Mouse (Mus musculus): Measurements from ENCODE around the gene Sohlh2. TPM values are rescaled to one million over a fixed set of nuclear protein-coding genes. Genes with fewer than 3 reads are reported as not detected.

The Sohlh2 gene
- total RNA-seq (2014; fragmentation: Nextera tagmentation) (not detected in 2 replicates), total RNA-seq (2017) (not detected in 2 replicates), polyA plus RNA-seq (2012) (not detected in 2 replicates)

GRCm38 (mm10) chr3:55181766-55182165 is at the start of gene Sohlh2:
Gene Sohlh2 (plus strand): TSS chr3:55182028.
- Histone ChIP-seq H3K9me3 (replicated peaks) (peaks cover 21% of the 10 kb centered on the region), H3K4me1 (ENCODE audit: insufficient read depth, low read depth, low read length) (no peaks in the 10 kb centered on the region), H3K36me3 (replicated peaks) (no peaks in the 10 kb centered on the region), H3K4me3 (ENCODE audit: low read depth, low read length) (no peak within 1 kb of the TSS; the same call in 1 of the 2 replicates), H3K27me3 (ENCODE audit: insufficient read depth, low read length) (peaks cover 3% of the 10 kb centered on the region; the same call in 1 of the 2 replicates)
- no peak for DNase-seq (ENCODE audit: low spot score)
- ATAC-seq (ENCODE audit: extremely low read depth, insufficient number of reproducible peaks, low FRiP score, poor library complexity, severe bottlenecking), result no peak
- no peak for TF ChIP-seq CTCF (IDR thresholded peaks at IDR 0.05; ENCODE audit: low read depth, low read length)
- no peak for TF ChIP-seq POLR2AphosphoS5 (IDR thresholded peaks at IDR 0.05; ENCODE audit: insufficient replicate concordance, low read depth, low read length)
- no peak for TF ChIP-seq GATA2 (IDR thresholded peaks at IDR 0.05; ENCODE audit: borderline replicate concordance, low read depth, low read length)
- TF ChIP-seq GATA1 (IDR thresholded peaks at IDR 0.05; ENCODE audit: borderline replicate concordance, low read length), result no peak
- no peak for TF ChIP-seq TAL1 (conservative IDR thresholded peaks at IDR 0.05; ENCODE audit: low read depth, low read length)

- TF ChIP-seq CTCF (IDR thresholded peaks at IDR 0.05; ENCODE audit: low read depth, low read length) (no peak), GATA1 (IDR thresholded peaks at IDR 0.05; ENCODE audit: borderline replicate concordance, low read length) (no peak), GATA2 (IDR thresholded peaks at IDR 0.05; ENCODE audit: borderline replicate concordance, low read depth, low read length) (no peak), POLR2AphosphoS5 (IDR thresholded peaks at IDR 0.05; ENCODE audit: insufficient replicate concordance, low read depth, low read length) (no peak), TAL1 (conservative IDR thresholded peaks at IDR 0.05; ENCODE audit: low read depth, low read length) (no peak)
- no peak within 1 kb of the TSS for H3K4me3 ChIP-seq (ENCODE audit: low read depth, low read length)
- DNase-seq (ENCODE audit: low spot score), result no peak
- peaks cover 32% of the 10 kb centered on the region for H3K36me3 ChIP-seq (replicated peaks)
- H3K9me3 ChIP-seq (replicated peaks), result no peaks in the 10 kb centered on the region
- ATAC-seq (ENCODE audit: extremely low read depth, insufficient number of reproducible peaks, low FRiP score, poor library complexity, severe bottlenecking), result no peak
- no peaks in the 10 kb centered on the region for H3K4me1 ChIP-seq (ENCODE audit: insufficient read depth, low read depth, low read length)
- H3K27me3 ChIP-seq (ENCODE audit: insufficient read depth, low read length), result no peaks in the 10 kb centered on the region
Observed at GRCm38 (mm10) chr3:55137039-55137438, 44.8 kb upstream of the Sohlh2 start, which contains the start of gene Ccdc169. Gene Ccdc169 (plus strand): TSS chr3:55137339.

- DNase-seq (ENCODE audit: low spot score) (no peak), ATAC-seq (ENCODE audit: extremely low read depth, insufficient number of reproducible peaks, low FRiP score, poor library complexity, severe bottlenecking) (no peak)
- H3K9me3 ChIP-seq (replicated peaks), result 0 out of 2 replicates have a peak, but pooled peaks cover 2% of the 10 kb centered on the region
- TF ChIP-seq CTCF (IDR thresholded peaks at IDR 0.05; ENCODE audit: low read depth, low read length) (no peak), GATA1 (IDR thresholded peaks at IDR 0.05; ENCODE audit: borderline replicate concordance, low read length) (no peak), GATA2 (IDR thresholded peaks at IDR 0.05; ENCODE audit: borderline replicate concordance, low read depth, low read length) (no peak), POLR2AphosphoS5 (IDR thresholded peaks at IDR 0.05; ENCODE audit: insufficient replicate concordance, low read depth, low read length) (no peak), TAL1 (conservative IDR thresholded peaks at IDR 0.05; ENCODE audit: low read depth, low read length) (no peak)
- peaks cover 15% of the 10 kb centered on the region for H3K36me3 ChIP-seq (replicated peaks)
- no peaks in the 10 kb centered on the region for H3K4me1 ChIP-seq (ENCODE audit: insufficient read depth, low read depth, low read length)
- H3K27me3 ChIP-seq (ENCODE audit: insufficient read depth, low read length), result no peaks in the 10 kb centered on the region
- no peak overlapping the region for H3K4me3 ChIP-seq (ENCODE audit: low read depth, low read length)
Observed at GRCm38 (mm10) chr3:55139837-55140236, 42.0 kb upstream of the Sohlh2 start.

GRCm38 (mm10) chr3:55141401-55141800 is 40.4 kb upstream of the Sohlh2 start:
- H3K4me3 ChIP-seq (ENCODE audit: low read depth, low read length), result no peak overlapping the region
- TF ChIP-seq TAL1 (conservative IDR thresholded peaks at IDR 0.05; ENCODE audit: low read depth, low read length), result no peak
- no peak for TF ChIP-seq CTCF (IDR thresholded peaks at IDR 0.05; ENCODE audit: low read depth, low read length)
- no peak for TF ChIP-seq GATA1 (IDR thresholded peaks at IDR 0.05; ENCODE audit: borderline replicate concordance, low read length)
- no peak for TF ChIP-seq GATA2 (IDR thresholded peaks at IDR 0.05; ENCODE audit: borderline replicate concordance, low read depth, low read length)
- TF ChIP-seq POLR2AphosphoS5 (IDR thresholded peaks at IDR 0.05; ENCODE audit: insufficient replicate concordance, low read depth, low read length), result no peak
- ATAC-seq (ENCODE audit: extremely low read depth, insufficient number of reproducible peaks, low FRiP score, poor library complexity, severe bottlenecking) (no peak), DNase-seq (ENCODE audit: low spot score) (no peak)
- H3K9me3 ChIP-seq (replicated peaks), result 0 out of 2 replicates have a peak, but pooled peaks cover 2% of the 10 kb centered on the region
- H3K36me3 ChIP-seq (replicated peaks), result peaks cover 3% of the 10 kb centered on the region
- no peaks in the 10 kb centered on the region for H3K4me1 ChIP-seq (ENCODE audit: insufficient read depth, low read depth, low read length)
- no peaks in the 10 kb centered on the region for H3K27me3 ChIP-seq (ENCODE audit: insufficient read depth, low read length)

GRCm38 (mm10) chr3:55144916-55145315 is 36.9 kb upstream of the Sohlh2 start:
- Histone ChIP-seq H3K36me3 (replicated peaks) (no peaks in the 10 kb centered on the region), H3K4me1 (ENCODE audit: insufficient read depth, low read depth, low read length) (no peaks in the 10 kb centered on the region), H3K27me3 (ENCODE audit: insufficient read depth, low read length) (no peaks in the 10 kb centered on the region), H3K9me3 (replicated peaks) (0 out of 2 replicates have a peak, but pooled peaks cover 2% of the 10 kb centered on the region), H3K4me3 (ENCODE audit: low read depth, low read length) (no peak overlapping the region)
- DNase-seq (ENCODE audit: low spot score) (no peak), ATAC-seq (ENCODE audit: extremely low read depth, insufficient number of reproducible peaks, low FRiP score, poor library complexity, severe bottlenecking) (no peak)
- no peak for TF ChIP-seq POLR2AphosphoS5 (IDR thresholded peaks at IDR 0.05; ENCODE audit: insufficient replicate concordance, low read depth, low read length)
- no peak for TF ChIP-seq GATA2 (IDR thresholded peaks at IDR 0.05; ENCODE audit: borderline replicate concordance, low read depth, low read length)
- no peak for TF ChIP-seq TAL1 (conservative IDR thresholded peaks at IDR 0.05; ENCODE audit: low read depth, low read length)
- TF ChIP-seq GATA1 (IDR thresholded peaks at IDR 0.05; ENCODE audit: borderline replicate concordance, low read length), result no peak
- TF ChIP-seq CTCF (IDR thresholded peaks at IDR 0.05; ENCODE audit: low read depth, low read length), result no peak

GRCm38 (mm10) chr3:55146441-55146840 is 35.4 kb upstream of the Sohlh2 start:
- 0 out of 2 replicates have a peak, but pooled peaks cover 2% of the 10 kb centered on the region for H3K9me3 ChIP-seq (replicated peaks)

More at GRCm38 (mm10) chr3:55146441-55146840, 35.4 kb upstream of the Sohlh2 start:
- H3K36me3 ChIP-seq (replicated peaks), result no peaks in the 10 kb centered on the region
- TF ChIP-seq GATA2 (IDR thresholded peaks at IDR 0.05; ENCODE audit: borderline replicate concordance, low read depth, low read length), result no peak
- no peak for TF ChIP-seq GATA1 (IDR thresholded peaks at IDR 0.05; ENCODE audit: borderline replicate concordance, low read length)
- TF ChIP-seq CTCF (IDR thresholded peaks at IDR 0.05; ENCODE audit: low read depth, low read length), result no peak
- no peak for TF ChIP-seq POLR2AphosphoS5 (IDR thresholded peaks at IDR 0.05; ENCODE audit: insufficient replicate concordance, low read depth, low read length)
- TF ChIP-seq TAL1 (conservative IDR thresholded peaks at IDR 0.05; ENCODE audit: low read depth, low read length), result no peak
- no peak overlapping the region for H3K4me3 ChIP-seq (ENCODE audit: low read depth, low read length)
- no peaks in the 10 kb centered on the region for H3K27me3 ChIP-seq (ENCODE audit: insufficient read depth, low read length)
- DNase-seq (ENCODE audit: low spot score) (no peak), ATAC-seq (ENCODE audit: extremely low read depth, insufficient number of reproducible peaks, low FRiP score, poor library complexity, severe bottlenecking) (no peak)
- H3K4me1 ChIP-seq (ENCODE audit: insufficient read depth, low read depth, low read length), result no peaks in the 10 kb centered on the region

Measured in G1E (cell line).